ENCODE assay signal across 9 mouse cellular contexts in genomic region chr7:141315974-141316373, GRCm38 (mm10). TPM values are rescaled to one million over a fixed set of nuclear protein-coding genes. Genes with fewer than 3 reads are reported as not detected.
DNase-seq lines count a peak whose midpoint lies in the region; ATAC-seq and TF ChIP-seq lines count a peak whose summit lies in the region.
"Had no signal": no experiment of that assay in that cellular context is flagged by ENCODE, and none has a peak within 500 bp of the region (broad histone marks: within the 10 kb centered on the region; RNA-seq: fewer than 3 reads in every experiment).

No protein-coding gene starts in this region.

- no peak overlapping the region for H3K27ac ChIP-seq in heart, postnatal 0 days (ENCODE audit: low read depth)
- no peak overlapping the region for H3K27ac ChIP-seq in kidney, postnatal 0 days
- H3K27ac ChIP-seq in heart, embryonic 11.5 days (ENCODE audit: low read depth, low read length) = no peak overlapping the region
- H3K27ac ChIP-seq: liver, embryonic 15.5 days had no signal

- WGBS in heart, postnatal 0 days = 72% methylated on average over 5 of the region's 5 CpGs
- 75% methylated on average over 5 of the region's 5 CpGs for WGBS in kidney, postnatal 0 days
- WGBS in heart, embryonic 11.5 days (ENCODE audit: insufficient replicate concordance) = 78% methylated on average over 5 of the region's 5 CpGs

- ATAC-seq in heart, postnatal 0 days (ENCODE audit: insufficient read depth, low read depth) = no peak; the same call in 1 of the 2 replicates
- peak; percentile 59 for ATAC-seq in kidney, postnatal 0 days (replicated peaks; ENCODE audit: low FRiP score, low read depth)
- ATAC-seq in megakaryocyte progenitor cell, adult 5-6 weeks (replicated peaks; ENCODE audit: poor library complexity) = peak; percentile 100
- ATAC-seq in heart, embryonic 11.5 days (replicated peaks; ENCODE audit: insufficient number of reproducible peaks, low FRiP score, low TSS enrichment) = no peak

- no peak overlapping the region for H3K4me3 ChIP-seq in heart, postnatal 0 days (ENCODE audit: low read depth, low read length)
- H3K4me3 ChIP-seq in kidney, postnatal 0 days (replicated peaks; ENCODE audit: low read depth, low read length) = no peak overlapping the region
- no peak overlapping the region for H3K4me3 ChIP-seq in heart, embryonic 11.5 days (ENCODE audit: low read depth, low read length)
- H3K4me3 ChIP-seq: liver, embryonic 15.5 days had no signal

- TF ChIP-seq EP300 in heart, postnatal 0 days (IDR thresholded peaks at IDR 0.05; ENCODE audit: low read depth) = no peak

- H3K27me3 ChIP-seq in heart, postnatal 0 days (ENCODE audit: control insufficient read depth, insufficient read depth, low read length) = no peaks in the 10 kb centered on the region
- no peaks in the 10 kb centered on the region for H3K27me3 ChIP-seq in kidney, postnatal 0 days (ENCODE audit: insufficient read depth, low read length)
- no peaks in the 10 kb centered on the region for H3K27me3 ChIP-seq in heart, embryonic 11.5 days (ENCODE audit: control insufficient read depth, insufficient read depth, low read length)
- H3K27me3 ChIP-seq: liver, embryonic 15.5 days had no signal

- no peak overlapping the region for H3K9ac ChIP-seq in heart, postnatal 0 days (replicated peaks; ENCODE audit: low read depth, low read length)
- H3K9ac ChIP-seq in kidney, postnatal 0 days (ENCODE audit: low read depth, low read length) = no peak overlapping the region
- H3K9ac ChIP-seq in heart, embryonic 11.5 days (ENCODE audit: low read depth, low read length) = no peak overlapping the region
- H3K9ac ChIP-seq: liver, embryonic 15.5 days had no signal

- H3K4me1 ChIP-seq in heart, postnatal 0 days (ENCODE audit: control insufficient read depth, insufficient read depth) = no peaks in the 10 kb centered on the region; the same call in 1 of the 2 replicates
- H3K4me1 ChIP-seq in kidney, postnatal 0 days (replicated peaks; ENCODE audit: insufficient read depth, low read length) = no peaks in the 10 kb centered on the region
- H3K4me1 ChIP-seq in heart, embryonic 11.5 days (ENCODE audit: control insufficient read depth, insufficient read depth, low read length) = no peaks in the 10 kb centered on the region
- H3K4me1 ChIP-seq: liver, embryonic 15.5 days had no signal

- H3K4me2 ChIP-seq in heart, postnatal 0 days (ENCODE audit: low read depth, low read length) = no peak overlapping the region
- H3K4me2 ChIP-seq in kidney, postnatal 0 days (ENCODE audit: low read length) = no peak overlapping the region
- H3K4me2 ChIP-seq in heart, embryonic 11.5 days = no peak overlapping the region
- H3K4me2 ChIP-seq: liver, embryonic 15.5 days had no signal

- H3K9me3 ChIP-seq in heart, postnatal 0 days (replicated peaks; ENCODE audit: control insufficient read depth, low read length) = no peaks in the 10 kb centered on the region
- no peaks in the 10 kb centered on the region for H3K9me3 ChIP-seq in kidney, postnatal 0 days (replicated peaks; ENCODE audit: low read length)
- no peaks in the 10 kb centered on the region for H3K9me3 ChIP-seq in heart, embryonic 11.5 days (replicated peaks; ENCODE audit: control insufficient read depth, low read length)
- H3K9me3 ChIP-seq: liver, embryonic 15.5 days had no signal

- peaks cover 98% of the 10 kb centered on the region for H3K36me3 ChIP-seq in heart, postnatal 0 days (replicated peaks; ENCODE audit: control insufficient read depth, insufficient read depth, low read length)
- H3K36me3 ChIP-seq in kidney, postnatal 0 days (ENCODE audit: insufficient read depth, low read length) = peaks cover 58% of the 10 kb centered on the region
- H3K36me3 ChIP-seq in heart, embryonic 11.5 days (ENCODE audit: control insufficient read depth, insufficient read depth, low read length) = peaks cover 39% of the 10 kb centered on the region

- TF ChIP-seq CTCF in heart, postnatal 0 days (IDR thresholded peaks at IDR 0.05; ENCODE audit: low read depth) = peak; percentile 47
- TF ChIP-seq CTCF in kidney, postnatal 0 days (IDR thresholded peaks at IDR 0.05; ENCODE audit: low read depth) = peak; percentile 67

- no peak for DNase-seq in heart, postnatal 0 days (ENCODE audit: low spot score)
- no peak for DNase-seq in heart, adult 11 months
- DNase-seq in B cell, adult 2 months = peak; percentile 60 to 66
- DNase-seq in R1 (ENCODE audit: low read depth, low spot score) = peak; percentile 75
- DNase-seq in kidney, postnatal 0 days (ENCODE audit: low spot score) = peak; percentile 53
- DNase-seq in gastrocnemius, postnatal 4 days (ENCODE audit: low spot score in 2 of 2) = no peak

RNA-seq across cellular contexts. Expression of gene Deaf1, which starts 11.5 kb away (rescaled TPM):
- 26.4 and 30.6 TPM in 2 replicates for total RNA-seq in heart, postnatal 0 days (2014; rRNA removed; ENCODE audit: low replicate concordance)
- 21.2 and 22.0 TPM in 2 replicates for polyA plus RNA-seq in heart, postnatal 0 days (2015; fragmentation: Nextera tagmentation; extraction: Ambion mirVana)
- polyA plus RNA-seq in kidney, postnatal 0 days (2015; fragmentation: Nextera tagmentation; extraction: Ambion mirVana) = 64.1 and 64.2 TPM in 2 replicates
- 33.6 and 33.7 TPM in 2 replicates for total RNA-seq in megakaryocyte progenitor cell, adult 5-6 weeks (2015)
- total RNA-seq in megakaryocyte progenitor cell, adult 5-6 weeks (2017) = 19.8 and 23.0 TPM in 2 replicates
- total RNA-seq in gastrocnemius, postnatal 4 days (2021) = 10 to 100 TPM; 44.6 to 50.4 TPM
- 40.2 and 42.5 TPM in 2 replicates for polyA plus RNA-seq in heart, embryonic 11.5 days (2014; fragmentation: Nextera tagmentation; extraction: Ambion mirVana)

RNA-seq across cellular contexts. Expression of gene Tmem80, which starts 11.6 kb away (rescaled TPM):
- 23.6 and 33.0 TPM in 2 replicates for total RNA-seq in heart, postnatal 0 days (2014; rRNA removed; ENCODE audit: low replicate concordance)
- polyA plus RNA-seq in heart, postnatal 0 days (2015; fragmentation: Nextera tagmentation; extraction: Ambion mirVana) = 29.8 and 29.9 TPM in 2 replicates
- polyA plus RNA-seq in kidney, postnatal 0 days (2015; fragmentation: Nextera tagmentation; extraction: Ambion mirVana) = 40.5 and 45.3 TPM in 2 replicates
- 11.1 and 11.7 TPM in 2 replicates for total RNA-seq in megakaryocyte progenitor cell, adult 5-6 weeks (2015)
- total RNA-seq in megakaryocyte progenitor cell, adult 5-6 weeks (2017) = 9.1 and 9.2 TPM in 2 replicates
- 10 to 100 TPM; 14.2 to 14.6 TPM for total RNA-seq in gastrocnemius, postnatal 4 days (2021)
- 17.9 and 23.6 TPM in 2 replicates for polyA plus RNA-seq in heart, embryonic 11.5 days (2014; fragmentation: Nextera tagmentation; extraction: Ambion mirVana)

RNA-seq across cellular contexts. Expression of gene Eps8l2, which starts 22.7 kb away (rescaled TPM):
- total RNA-seq in heart, postnatal 0 days (2014; rRNA removed; ENCODE audit: low replicate concordance) = 2.7 and 8.9 TPM in 2 replicates
- polyA plus RNA-seq in heart, postnatal 0 days (2015; fragmentation: Nextera tagmentation; extraction: Ambion mirVana) = 0.67 and 0.69 TPM in 2 replicates
- 76.5 and 77.1 TPM in 2 replicates for polyA plus RNA-seq in kidney, postnatal 0 days (2015; fragmentation: Nextera tagmentation; extraction: Ambion mirVana)
- total RNA-seq in megakaryocyte progenitor cell, adult 5-6 weeks (2015) = 0.67 TPM in 1 of 2 replicates, not detected in the other
- total RNA-seq in megakaryocyte progenitor cell, adult 5-6 weeks (2017) = not detected in 2 replicates
- total RNA-seq in gastrocnemius, postnatal 4 days (2021) = 1 to 10 TPM; 2.4 to 2.5 TPM
- 0.51 and 0.82 TPM in 2 replicates for polyA plus RNA-seq in heart, embryonic 11.5 days (2014; fragmentation: Nextera tagmentation; extraction: Ambion mirVana)

RNA-seq across cellular contexts. Expression of gene Drd4, which starts 24.2 kb away (rescaled TPM):
- not detected in 2 replicates for total RNA-seq in heart, postnatal 0 days (2014; rRNA removed; ENCODE audit: low replicate concordance)
- 0.07 TPM in 1 of 2 replicates, not detected in the other for polyA plus RNA-seq in heart, postnatal 0 days (2015; fragmentation: Nextera tagmentation; extraction: Ambion mirVana)
- 1.8 and 2.2 TPM in 2 replicates for polyA plus RNA-seq in kidney, postnatal 0 days (2015; fragmentation: Nextera tagmentation; extraction: Ambion mirVana)
- total RNA-seq in megakaryocyte progenitor cell, adult 5-6 weeks (2015) = not detected in 2 replicates
- total RNA-seq in megakaryocyte progenitor cell, adult 5-6 weeks (2017) = not detected in 2 replicates
- under 1 TPM; 0.16 to 0.25 TPM for total RNA-seq in gastrocnemius, postnatal 4 days (2021)
- 0.10 and 0.17 TPM in 2 replicates for polyA plus RNA-seq in heart, embryonic 11.5 days (2014; fragmentation: Nextera tagmentation; extraction: Ambion mirVana)
- polyA plus RNA-seq: liver, embryonic 15.5 days had no signal

RNA-seq across cellular contexts. Expression of gene Sct, which starts 37.0 kb away (rescaled TPM):
- total RNA-seq in heart, postnatal 0 days (2014; rRNA removed; ENCODE audit: low replicate concordance) = not detected in 2 replicates
- polyA plus RNA-seq in heart, postnatal 0 days (2015; fragmentation: Nextera tagmentation; extraction: Ambion mirVana) = 1.0 and 1.6 TPM in 2 replicates
- polyA plus RNA-seq in kidney, postnatal 0 days (2015; fragmentation: Nextera tagmentation; extraction: Ambion mirVana) = 35.1 and 37.9 TPM in 2 replicates
- total RNA-seq in megakaryocyte progenitor cell, adult 5-6 weeks (2015) = not detected in 2 replicates
- total RNA-seq in megakaryocyte progenitor cell, adult 5-6 weeks (2017) = not detected in 2 replicates
- 1 to 10 TPM; 3.4 to 3.5 TPM for total RNA-seq in gastrocnemius, postnatal 4 days (2021)
- polyA plus RNA-seq in heart, embryonic 11.5 days (2014; fragmentation: Nextera tagmentation; extraction: Ambion mirVana) = 2.2 and 3.0 TPM in 2 replicates

Comparison
In these comparisons a context has a peak if more than half of its experiments do, and no peak if none do; other contexts are left out.
1. ATAC-seq: peak in kidney, postnatal 0 days (single experiment) and megakaryocyte progenitor cell, adult 5-6 weeks (single experiment); none in heart, postnatal 0 days (single experiment) and heart, embryonic 11.5 days (single experiment).
2. DNase-seq: peak in B cell, adult 2 months (2 of 2), R1 (single experiment) and kidney, postnatal 0 days (single experiment); none in heart, postnatal 0 days (single experiment), heart, adult 11 months (single experiment) and gastrocnemius, postnatal 4 days (0 of 2).